Mouse (Mus musculus) skeletal muscle tissue, adult 2 months (tissue): ENCODE data around the gene Slc22a12.

Experiments used
- DNase-seq: peaks from one replicate; pipeline ENCODE4 v3.0.0-alpha.2; 2012; ENCODE audit warnings: low read depth, low spot score

Gene Slc22a12

GRCm38 (mm10) chr19:6516153-6516552, 26.7 kb downstream of the Slc22a12 start:
- DNase-seq, result no peak

DNA sequence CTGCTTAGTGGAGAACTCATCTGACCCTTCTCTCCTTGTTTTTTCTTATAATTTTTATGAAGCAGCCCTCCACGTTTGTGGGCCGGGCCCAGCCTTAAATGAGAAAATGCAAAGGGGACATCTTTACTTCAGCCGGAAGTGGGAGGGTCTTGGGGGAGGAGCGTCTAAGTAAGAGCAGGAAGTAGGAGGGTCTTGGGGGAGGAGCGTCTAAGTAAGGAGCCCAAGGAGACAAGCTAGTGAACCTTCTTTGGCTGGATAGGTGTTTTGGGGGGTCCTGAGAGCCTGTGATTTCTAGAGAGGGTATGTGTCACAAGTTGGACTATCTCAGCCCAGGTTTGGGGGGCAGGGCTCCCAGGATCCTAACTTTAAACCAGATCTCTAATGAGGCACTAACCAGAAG, 27.4 kb downstream of the Slc22a12 start:
- DNase-seq, result no peak

DNA sequence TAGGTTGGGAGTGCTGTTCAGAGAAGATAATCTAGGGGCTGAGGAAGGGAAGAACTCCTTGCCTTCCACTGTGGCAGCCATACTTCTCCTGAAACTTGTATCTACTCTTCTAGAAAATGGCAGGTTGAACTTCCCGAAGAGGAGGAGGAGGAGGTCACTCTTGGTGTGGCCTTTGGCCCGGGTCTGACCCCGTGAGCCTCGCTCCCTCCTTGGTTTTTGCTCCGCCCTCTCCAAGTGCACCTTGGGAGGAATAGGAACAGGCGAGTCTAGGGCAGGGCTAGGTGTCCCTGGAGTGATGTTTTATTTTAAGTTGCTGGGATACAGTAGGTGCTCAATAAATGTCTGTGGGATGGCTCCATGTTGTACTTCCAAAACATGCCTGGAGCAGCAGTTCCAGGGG, 27.9 kb downstream of the Slc22a12 start:
- DNase-seq, result no peak

DNA sequence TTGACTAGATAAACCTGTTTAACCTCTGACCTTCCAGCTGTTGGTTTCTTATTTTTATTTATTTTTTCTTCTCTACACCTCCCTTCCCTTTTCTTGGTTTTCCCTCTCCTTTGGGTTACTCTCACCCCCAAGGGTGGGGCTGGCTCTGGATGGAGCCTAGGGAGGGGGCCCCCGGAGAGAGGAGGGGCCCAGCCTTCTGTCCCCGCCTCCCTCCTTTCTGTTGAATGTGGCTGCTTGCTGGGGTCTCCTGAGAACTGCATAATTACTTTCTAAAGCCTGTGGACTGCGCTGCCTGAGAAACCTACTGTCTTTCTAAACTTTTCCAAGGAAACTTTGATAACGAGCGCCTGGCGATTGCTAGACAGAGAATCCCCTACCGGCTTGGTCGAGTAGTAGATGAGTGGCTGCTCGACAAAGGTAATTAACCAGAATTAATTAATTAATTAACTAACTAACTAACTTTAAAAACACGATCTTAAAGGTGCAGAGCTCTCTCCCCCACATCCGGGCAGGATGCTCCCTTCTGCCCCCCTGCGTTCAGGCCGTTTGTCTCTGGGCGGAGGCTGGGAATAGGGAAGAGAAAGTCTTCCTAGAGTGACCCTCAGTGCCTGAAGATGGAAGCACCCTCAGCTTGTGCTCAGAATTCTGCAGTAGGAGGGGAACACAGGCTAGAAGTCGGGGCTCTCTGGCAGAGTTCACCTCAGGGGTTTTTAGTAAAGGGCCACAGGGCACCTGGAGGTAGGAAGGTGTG, 29.3 kb downstream of the Slc22a12 start:
- DNase-seq, result no peak

GRCm38 (mm10) chr19:6510546-6510945, 32.3 kb downstream of the Slc22a12 start:
- DNase-seq, result no peak

DNA sequence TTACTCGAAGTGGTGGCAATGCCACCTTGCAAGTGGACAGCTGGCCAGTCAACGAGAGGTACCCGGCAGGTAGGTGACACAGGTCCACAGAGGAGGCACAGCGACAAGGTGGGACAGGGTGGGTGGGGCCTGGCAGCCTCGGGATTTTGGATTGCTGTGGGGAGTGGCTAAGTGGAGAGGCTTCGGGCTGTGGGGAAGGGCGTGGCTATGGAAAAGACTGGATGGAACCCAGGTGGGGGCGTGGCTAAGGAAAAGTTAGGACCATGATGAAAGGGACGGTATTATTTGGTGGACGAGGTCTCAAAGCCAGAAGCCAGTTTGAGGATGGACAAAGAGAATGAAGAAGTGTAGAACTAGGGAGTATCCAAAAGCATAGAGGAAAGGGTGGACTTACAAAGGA, 33.0 kb downstream of the Slc22a12 start:
- no peak for DNase-seq

GRCm38 (mm10) chr19:6507393-6507792, 35.4 kb downstream of the Slc22a12 start:
- DNase-seq, result no peak

GRCm38 (mm10) chr19:6504656-6505045, 38.2 kb downstream of the Slc22a12 start:
- no peak for DNase-seq

GRCm38 (mm10) chr19:6503926-6504655, 38.7 kb downstream of the Slc22a12 start:
- DNase-seq, result no peak

DNA sequence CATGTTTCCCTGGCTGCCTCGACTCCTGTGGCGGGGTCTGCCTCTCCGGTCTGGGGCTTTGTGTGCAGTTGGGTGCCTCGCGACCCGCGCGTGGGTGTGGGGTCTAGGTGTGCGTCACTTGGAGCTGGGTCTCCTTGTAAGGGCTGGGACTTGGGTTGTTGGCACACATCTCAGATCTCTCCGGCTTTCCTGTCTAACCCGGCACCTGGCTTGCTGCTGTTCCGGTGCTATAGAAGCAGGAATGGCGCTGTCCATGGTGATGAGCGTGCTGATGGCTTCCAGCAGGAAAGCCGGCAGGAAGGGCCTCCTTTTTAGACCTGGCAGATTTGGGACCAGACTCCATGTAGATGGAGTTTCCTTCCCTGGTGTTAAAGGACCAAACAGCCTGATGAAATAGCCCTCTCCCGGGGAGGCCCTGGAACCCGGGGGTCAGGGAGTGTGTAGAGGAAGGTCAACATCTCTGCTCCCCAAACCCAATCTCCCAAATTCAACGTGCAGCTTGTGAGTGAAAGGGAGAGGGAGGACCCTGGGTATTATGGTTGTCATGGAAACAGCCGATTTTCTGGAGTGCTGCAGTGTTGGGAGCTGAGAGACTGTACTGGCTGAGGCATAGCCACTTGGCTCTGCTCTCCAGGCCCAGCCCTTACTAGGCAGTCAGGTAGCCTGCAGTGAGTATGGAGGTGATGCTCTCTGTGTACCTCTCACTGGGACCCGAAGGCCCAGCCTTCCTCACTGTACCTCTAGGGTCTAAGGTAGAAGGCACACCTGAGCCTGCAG, 40.1 kb downstream of the Slc22a12 start:
- no peak for DNase-seq

- DNase-seq, result no peak
Observed at GRCm38 (mm10) chr19:6502035-6502541, 40.7 kb downstream of the Slc22a12 start.

- DNase-seq, result no peak
Observed at GRCm38 (mm10) chr19:6500636-6501025, 42.2 kb downstream of the Slc22a12 start.

- DNase-seq, result no peak
Observed at GRCm38 (mm10) chr19:6499860-6500635, 42.8 kb downstream of the Slc22a12 start.

GRCm38 (mm10) chr19:6498350-6499131, 44.3 kb downstream of the Slc22a12 start:
- DNase-seq, result no peak

- DNase-seq, result no peak
Observed at GRCm38 (mm10) chr19:6497803-6498202, 45.0 kb downstream of the Slc22a12 start.

DNA sequence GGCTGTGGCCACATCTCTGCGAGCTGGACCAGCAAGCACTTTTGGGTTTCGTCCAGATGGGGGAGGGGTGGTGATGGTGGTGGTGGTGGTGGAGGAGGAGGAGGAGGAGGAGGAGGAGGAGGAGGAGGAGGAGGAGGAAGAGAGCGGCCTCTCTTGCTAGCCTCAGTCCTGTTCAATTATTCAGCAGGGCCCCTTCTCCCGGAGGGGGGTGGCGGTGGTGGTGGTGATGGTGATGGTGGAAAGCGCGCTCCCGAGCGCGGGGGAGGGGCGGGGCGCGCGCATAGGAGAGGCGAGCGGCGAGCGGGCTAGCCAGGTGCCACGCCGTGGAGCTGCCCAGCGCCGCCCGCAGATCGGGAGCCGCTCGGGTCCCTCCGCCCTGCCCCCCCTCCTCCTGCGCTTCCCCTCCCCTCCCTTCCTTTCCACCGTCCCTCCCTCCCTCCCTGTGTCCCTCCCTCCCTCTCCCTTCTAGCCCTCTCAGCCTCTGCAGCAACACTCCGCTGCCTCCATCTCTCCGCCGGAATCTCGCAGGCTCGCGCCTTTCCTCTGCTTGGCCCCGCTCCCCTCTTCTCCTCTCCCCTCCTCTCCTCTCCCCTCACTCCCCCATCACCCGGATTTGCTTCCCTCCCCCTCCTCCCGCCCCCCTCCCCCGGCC, 45.6 kb downstream of the Slc22a12 start:
- DNase-seq, result no peak

DNA sequence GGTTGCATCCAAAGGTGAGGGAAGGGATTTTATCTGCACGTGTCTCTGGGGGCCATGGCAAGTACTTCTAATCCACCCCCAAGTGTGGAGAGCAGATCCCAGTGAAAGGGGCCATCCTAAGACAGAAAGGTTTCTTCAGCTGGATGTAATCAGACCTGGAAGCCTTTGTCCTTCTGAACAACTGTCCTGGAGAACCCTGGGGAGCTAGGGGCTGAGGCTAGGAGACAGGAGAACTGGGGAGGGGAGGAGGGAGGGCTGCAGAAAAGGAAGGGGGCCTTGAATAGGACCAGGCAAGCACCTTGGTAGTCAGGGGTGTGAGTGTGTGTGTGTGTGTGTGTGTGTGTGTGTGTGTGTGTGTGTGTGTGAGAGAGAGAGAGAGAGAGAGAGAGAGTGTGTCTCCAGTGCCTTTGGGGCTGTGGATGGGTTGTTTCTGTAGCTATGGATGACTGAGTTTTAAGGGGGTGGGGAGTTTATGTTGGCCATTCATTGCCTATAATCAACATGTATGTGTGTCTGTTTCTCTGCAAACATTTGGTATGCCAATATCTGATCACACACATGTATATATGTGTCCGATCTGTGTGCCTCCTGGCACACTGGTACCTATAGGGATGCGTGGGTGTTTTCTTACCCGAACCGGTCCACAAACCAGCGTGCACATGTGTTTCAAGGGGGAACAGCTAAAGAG, 46.2 kb downstream of the Slc22a12 start:
- no peak for DNase-seq

DNA sequence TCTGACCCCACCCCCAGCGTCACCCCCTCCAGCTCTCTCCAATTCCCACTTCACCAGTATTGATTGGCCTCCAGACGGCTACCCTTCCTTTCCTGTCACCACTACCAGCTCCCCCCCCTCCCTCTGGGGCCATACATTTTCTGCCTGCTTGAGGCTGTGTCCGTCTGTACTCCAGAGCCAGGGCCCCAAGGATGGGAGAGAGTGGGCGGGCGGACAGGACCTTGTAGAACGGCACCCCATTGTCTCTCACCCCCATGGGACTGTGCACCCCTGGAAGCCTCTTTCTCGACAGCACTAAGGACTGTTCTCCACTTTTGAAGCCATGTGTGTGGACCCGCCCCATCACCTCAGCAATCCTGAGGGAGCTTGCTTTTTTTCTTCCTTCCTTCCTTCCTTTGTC, 47.1 kb downstream of the Slc22a12 start:
- DNase-seq, result no peak

GRCm38 (mm10) chr19:6494504-6495170, 48.2 kb downstream of the Slc22a12 start:
- no peak for DNase-seq
